Mouse (Mus musculus) left cerebral cortex, postnatal 4 days (tissue): ENCODE measurements around the gene Prss42. TPM values are rescaled to one million over a fixed set of nuclear protein-coding genes. Genes with fewer than 3 reads are reported as not detected.

Source experiments
- total RNA-seq, 2 experiments: library from RNA; stranded (reverse); gene quantifications; 2 replicates each; pipeline ENCODE4 v1.2.3; 2021

Prss42 gene
- total RNA-seq, 2 experiments from 2014 or later = not detected

Other genes with a start within 250 kb of the Prss42 start
- 1 to 10 TPM; 5.9 to 8.6 TPM for gene Nradd, start 173.7 kb upstream of the Prss42 start, total RNA-seq
- 10 to 100 TPM; 13.0 to 14.6 TPM for gene Nbeal2, start 144.0 kb upstream of the Prss42 start, total RNA-seq
- 10 to 100 TPM; 43.1 to 46.6 TPM for gene Ccdc12, start 141.7 kb upstream of the Prss42 start, total RNA-seq
- gene Myl3, start 56.3 kb upstream of the Prss42 start, total RNA-seq = 1 to 10 TPM in 1 of 2 experiments, under 1 TPM in 1; 0.87 to 1.1 TPM
- gene Pth1r, start 51.0 kb upstream of the Prss42 start, total RNA-seq = 10 to 100 TPM; 11.2 to 11.6 TPM
- gene Prss44, start 15.8 kb downstream of the Prss42 start, total RNA-seq = not detected
- gene Prss43, start 28.5 kb downstream of the Prss42 start, total RNA-seq = not detected
- under 1 TPM in 1 of 2 experiments, not detected in 1; 0.52 TPM for gene Prss45, start 36.4 kb downstream of the Prss42 start, total RNA-seq
- not detected for gene Prss46, start 46.3 kb downstream of the Prss42 start, total RNA-seq
- gene Prss50, start 59.8 kb downstream of the Prss42 start, total RNA-seq = not detected
- gene Als2cl, start 81.7 kb downstream of the Prss42 start, total RNA-seq = 1 to 10 TPM; 4.4 to 5.9 TPM
- gene Tmie, start 81.9 kb downstream of the Prss42 start, total RNA-seq = 1 to 10 TPM; 2.8 to 3.4 TPM
- gene Fam240a, start 118.7 kb downstream of the Prss42 start, total RNA-seq = not detected
- under 1 TPM in 1 of 2 experiments, not detected in 1; 0.54 TPM for gene Tdgf1, start 148.0 kb downstream of the Prss42 start, total RNA-seq
- under 1 TPM; 0.46 to 0.48 TPM for gene Lrrc2, start 153.4 kb downstream of the Prss42 start, total RNA-seq
- under 1 TPM; 0.28 to 0.48 TPM for gene Rtp3, start 192.4 kb downstream of the Prss42 start, total RNA-seq
- gene Ltf, start 221.1 kb downstream of the Prss42 start, total RNA-seq = 1 to 10 TPM in 1 of 2 experiments, under 1 TPM in 1; 0.91 to 1.7 TPM